Mouse (Mus musculus) CH12.LX (cell line): ENCODE measurements around the gene Prss22. TPM values are rescaled to one million over a fixed set of nuclear protein-coding genes. Genes with fewer than 3 reads are reported as not detected.

Source experiments
- DNase-seq: peaks from one replicate; pipeline ENCODE4 v3.0.0-alpha.2; 2013; ENCODE audit errors: extremely low read depth
- H3K27ac ChIP-seq: 2 replicates; pipeline ENCODE4 v1.5.1; 2012; ENCODE audit warnings: low read depth, mild to moderate bottlenecking, control low read depth, moderate library complexity; ENCODE audit not compliant: insufficient read depth
- H3K27me3 ChIP-seq: replicated peaks from 2 replicates; pipeline ENCODE3; 2012; ENCODE audit warnings: inconsistent platforms
- H3K36me3 ChIP-seq, 2 experiments: replicated peaks in 1 of 2; 2 replicates each; pipeline versions ENCODE3 to v1.6.1; 2012; ENCODE audit warnings: inconsistent platforms in 1 of 2, low read length in 1 of 2, mild to moderate bottlenecking in 1 of 2, mixed read lengths in 1 of 2, moderate library complexity in 1 of 2; ENCODE audit not compliant: control insufficient read depth in 1 of 2, insufficient read depth in 1 of 2
- H3K4me1 ChIP-seq, 2 experiments: 2 replicates each; pipeline ENCODE4 v1.6.1; 2012; ENCODE audit warnings: inconsistent platforms in 1 of 2, moderate library complexity in 1 of 2; ENCODE audit not compliant: insufficient read depth in 2 of 2, control insufficient read depth in 1 of 2
- H3K4me2 ChIP-seq: 2 replicates; pipeline ENCODE4 v1.6.1; 2012; ENCODE audit warnings: low read depth, mild to moderate bottlenecking, control low read depth; ENCODE audit not compliant: poor library complexity, insufficient read depth, severe bottlenecking
- H3K4me3 ChIP-seq, 3 experiments: fragments of 150-350 bp in 1 of 3; sonication (generic) in 1 of 3; replicated peaks in 1 of 3; 2 replicates each; pipeline versions ENCODE3 to v1.5.1; 2011 to 2012; ENCODE audit warnings: low read depth in 2 of 3, low read length in 2 of 3, mild to moderate bottlenecking in 2 of 3, moderate library complexity in 2 of 3, control low read depth in 1 of 3, improper control_type of control experiment in 1 of 3, inconsistent platforms in 1 of 3, mixed read lengths in 1 of 3; ENCODE audit not compliant: poor library complexity in 1 of 3
- H3K79me2 ChIP-seq: replicated peaks from 2 replicates; pipeline ENCODE4 v1.6.1; 2012; ENCODE audit warnings: mild to moderate bottlenecking, moderate library complexity; ENCODE audit not compliant: control insufficient read depth, poor library complexity, insufficient read depth, severe bottlenecking; ENCODE audit errors: extremely low read depth
- H3K9ac ChIP-seq: 2 replicates; pipeline ENCODE4 v1.6.1; 2012; ENCODE audit warnings: low read depth, mild to moderate bottlenecking, control low read depth, moderate library complexity; ENCODE audit not compliant: insufficient read depth
- H3K9me3 ChIP-seq: replicated peaks from 2 replicates; pipeline ENCODE3; 2012; ENCODE audit warnings: low read length, inconsistent platforms, mixed read lengths
- BHLHE40 ChIP-seq: IDR thresholded peaks from 2 replicates; pipeline ENCODE4 v1.6.1; 2011; ENCODE audit warnings: mild to moderate bottlenecking, low read depth, low read length, improper control_type of control experiment
- E2F4 ChIP-seq: IDR thresholded peaks from 2 replicates; pipeline ENCODE4 v1.6.1; 2011; ENCODE audit warnings: low read depth, low read length, improper control_type of control experiment; ENCODE audit not compliant: insufficient replicate concordance
- EP300 ChIP-seq: IDR thresholded peaks from 2 replicates; pipeline ENCODE4 v1.6.1; 2011; ENCODE audit warnings: low read length, improper control_type of control experiment
- GABPA ChIP-seq: IDR thresholded peaks from 2 replicates; pipeline ENCODE4 v1.6.1; 2012; ENCODE audit warnings: low read depth, low read length, improper control_type of control experiment, inconsistent platforms; ENCODE audit not compliant: insufficient replicate concordance
- IRF4 ChIP-seq: IDR thresholded peaks from 2 replicates; pipeline ENCODE4 v1.6.1; 2014; ENCODE audit warnings: low read depth, mild to moderate bottlenecking, inconsistent platforms, low read length, improper control_type of control experiment
- JUND ChIP-seq: conservative IDR thresholded peaks from 2 replicates; pipeline ENCODE4 v1.6.1; 2011; ENCODE audit warnings: low read depth, low read length, improper control_type of control experiment
- KAT2A ChIP-seq: IDR thresholded peaks from 2 replicates; pipeline ENCODE4 v1.6.1; 2012; ENCODE audit warnings: low read length, improper control_type of control experiment, inconsistent platforms; ENCODE audit not compliant: insufficient replicate concordance
- MAX ChIP-seq: IDR thresholded peaks from 2 replicates; pipeline ENCODE4 v1.6.1; 2011; ENCODE audit warnings: low read length, improper control_type of control experiment
- MXI1 ChIP-seq: IDR thresholded peaks from 2 replicates; pipeline ENCODE4 v1.6.1; 2011; ENCODE audit warnings: mild to moderate bottlenecking, low read depth, low read length, improper control_type of control experiment
- MYC ChIP-seq: IDR thresholded peaks from 2 replicates; pipeline ENCODE4 v1.6.1; 2011; ENCODE audit warnings: low read depth, mild to moderate bottlenecking, improper control_type of control experiment, low read length
- NELFE ChIP-seq: IDR thresholded peaks from 2 replicates; pipeline ENCODE4 v1.6.1; 2011; ENCODE audit warnings: low read depth, low read length, improper control_type of control experiment
- NRF1 ChIP-seq: IDR thresholded peaks from 2 replicates; pipeline ENCODE4 v1.6.1; 2014; ENCODE audit warnings: low read depth, mild to moderate bottlenecking, inconsistent platforms, low read length, improper control_type of control experiment, moderate library complexity
- POLR2A ChIP-seq: IDR thresholded peaks from 2 replicates; pipeline ENCODE4 v1.6.1; 2011; ENCODE audit warnings: low read depth, mild to moderate bottlenecking, improper control_type of control experiment, low read length
- POLR2AphosphoS2 ChIP-seq: IDR thresholded peaks from 2 replicates; pipeline ENCODE4 v1.6.1; 2011; ENCODE audit warnings: low read depth, low read length, improper control_type of control experiment
- RAD21 ChIP-seq: IDR thresholded peaks from 2 replicates; pipeline ENCODE4 v1.6.1; 2011; ENCODE audit warnings: low read depth, mild to moderate bottlenecking, low read length, improper control_type of control experiment, moderate library complexity
- SIN3A ChIP-seq: IDR thresholded peaks from 2 replicates; pipeline ENCODE4 v1.6.1; 2012; ENCODE audit warnings: low read length, improper control_type of control experiment, inconsistent platforms
- SMC3 ChIP-seq: IDR thresholded peaks from 2 replicates; pipeline ENCODE4 v1.6.1; 2011; ENCODE audit warnings: low read depth, low read length, improper control_type of control experiment
- TCF12 ChIP-seq: IDR thresholded peaks from 2 replicates; pipeline ENCODE4 v1.6.1; 2014; ENCODE audit warnings: low read depth, mild to moderate bottlenecking, inconsistent platforms, low read length, improper control_type of control experiment
- UBTF ChIP-seq: IDR thresholded peaks from 2 replicates; pipeline ENCODE4 v1.6.1; 2012; ENCODE audit warnings: low read depth, mild to moderate bottlenecking, inconsistent platforms, low read length, improper control_type of control experiment, moderate library complexity
- USF1 ChIP-seq: IDR thresholded peaks from 2 replicates; pipeline ENCODE4 v1.6.1; 2014; ENCODE audit warnings: low read depth, mild to moderate bottlenecking, inconsistent platforms, low read length, improper control_type of control experiment
- ZMIZ1 ChIP-seq: IDR thresholded peaks from 2 replicates; pipeline ENCODE4 v1.6.1; 2012; ENCODE audit warnings: low read depth, mild to moderate bottlenecking, inconsistent platforms, low read length, improper control_type of control experiment
- ZNF384 ChIP-seq: IDR thresholded peaks from 2 replicates; pipeline ENCODE4 v1.6.1; 2012; ENCODE audit warnings: low read depth, low read length, improper control_type of control experiment, inconsistent platforms
- dilution Hi-C: fragments of 300-500 bp; cut with MboI; formaldehyde crosslinking; loops from 2 replicates; pipeline ENCODE4 v1.14.3; 2020; ENCODE audit warnings: low sequenced_read_pairs; ENCODE audit not compliant: extremely low pct_unique_long_range_greater_than_20kb, extremely low pct_ligation_motif_present
- in situ Hi-C: fragments of 300-500 bp; cut with MboI; formaldehyde crosslinking; loops from 3 replicates; pipeline ENCODE4 v1.14.3; 2019; ENCODE audit warnings: low sequenced_read_pairs, low pct_ligation_motif_present, low pct_unique_long_range_greater_than_20kb, mixed read lengths
- polyA plus RNA-seq: library from polyadenylated mRNA; unstranded; fragments of >175 nt; gene quantifications from 2 replicates; pipeline ENCODE4 v1.2.1, GENCODE M21; 2012; ENCODE audit warnings: low read depth; ENCODE audit not compliant: insufficient read length
- total RNA-seq, 2 experiments: library from RNA; depleted of rRNA; stranded (reverse); fragments of 300-350 nt in 1 of 2; fragments of >200 nt in 1 of 2; gene quantifications; 2 replicates each; pipeline ENCODE4 v1.2.3; 2012 to 2014

Gene Prss22
- total and polyA plus RNA-seq, 3 experiments, result not detected

GRCm38 (mm10) chr17:24037844-24038243 is 39.9 kb upstream of the Prss22 start, which contains the start of gene Prss27:
Gene Prss27, plus strand, starts transcription at chr17:24038144.
- in situ Hi-C loops, result no loop called here
- TF ChIP-seq MYC (no peak), SMC3 (no peak), GABPA (no peak), POLR2A (no peak), E2F4 (no peak)
- Histone ChIP-seq H3K4me3 (no peak within 1 kb of the TSS), H3K9ac (no peak within 1 kb of the TSS), H3K4me1 (no peaks in the 10 kb centered on the region; a peak in 1 of 4 replicates), H3K27ac (no peak within 1 kb of the TSS), H3K79me2 (no peaks in the 10 kb centered on the region), H3K36me3 (no peaks in the 10 kb centered on the region), H3K4me2 (no peak within 1 kb of the TSS), H3K9me3 (peaks cover 5% of the 10 kb centered on the region), H3K27me3 (peaks cover 18% of the 10 kb centered on the region)
- dilution Hi-C loops, result no loop called here
- no peak for DNase-seq

GRCm38 (mm10) chr17:24037360-24037759 is 39.5 kb upstream of the Prss22 start:
- Histone ChIP-seq H3K27ac (no peak overlapping the region), H3K79me2 (no peaks in the 10 kb centered on the region)
- TF ChIP-seq JUND (no peak), NELFE (no peak), MYC (no peak), USF1 (no peak), NRF1 (no peak), E2F4 (no peak), KAT2A (no peak), MAX (no peak), ZNF384 (no peak), SMC3 (no peak), POLR2AphosphoS2 (no peak), UBTF (no peak), BHLHE40 (no peak), ZMIZ1 (no peak), RAD21 (no peak), TCF12 (no peak), EP300 (no peak), IRF4 (no peak), MXI1 (no peak), SIN3A (no peak)
- TF ChIP-seq, all 38 proteins: peak for 0
- in situ Hi-C loops (no loop called here), dilution Hi-C loops (no loop called here)
- no peaks in the 10 kb centered on the region for H3K36me3 ChIP-seq
- H3K27me3 ChIP-seq, result peaks cover 18% of the 10 kb centered on the region
- no peak overlapping the region for H3K9ac ChIP-seq
- DNase-seq, result no peak
- no peaks in the 10 kb centered on the region; a peak in 1 of 4 replicates for H3K4me1 ChIP-seq
- no peak overlapping the region for H3K4me3 ChIP-seq
- H3K9me3 ChIP-seq, result peaks cover 5% of the 10 kb centered on the region
- no peak overlapping the region for H3K4me2 ChIP-seq
